Mouse (Mus musculus) layer of hippocampus, adult 9-10 months (tissue): ENCODE measurements around the gene Mup17.
"Not testable (repeated sequence)": the region's sequence is repeated elsewhere in the genome, so short reads cannot be mapped to it uniquely, and the experiment has no call there.

Experiments used
- DNase-seq: peaks from one replicate; pipeline ENCODE4 v3.0.0; 2022; ENCODE audit warnings: low spot score

Gene Mup17

DNA sequence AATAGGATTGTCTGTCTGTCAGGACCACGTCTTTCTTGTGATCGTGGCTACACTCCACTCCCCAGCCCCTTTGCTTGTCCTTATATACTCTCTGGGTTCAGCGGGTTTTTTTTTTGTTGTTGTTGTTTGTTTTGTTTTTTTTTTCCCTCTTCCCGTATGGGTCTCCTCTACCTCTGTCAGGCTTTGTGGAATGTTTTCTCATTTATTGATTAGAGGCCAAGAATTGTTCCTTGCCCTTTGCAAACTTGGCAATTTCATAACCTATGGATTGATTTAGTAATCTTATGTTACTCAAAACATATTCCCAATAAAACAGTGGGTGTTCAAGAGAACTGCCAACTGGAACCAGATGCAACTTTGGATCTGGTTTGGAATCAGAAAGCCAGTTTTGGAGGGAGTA is at the start of gene Mup17:
Mup17 (minus strand) TSS at position 101 of the 400 bp plus-strand sequence.
- DNase-seq, result not testable (repeated sequence)

DNA sequence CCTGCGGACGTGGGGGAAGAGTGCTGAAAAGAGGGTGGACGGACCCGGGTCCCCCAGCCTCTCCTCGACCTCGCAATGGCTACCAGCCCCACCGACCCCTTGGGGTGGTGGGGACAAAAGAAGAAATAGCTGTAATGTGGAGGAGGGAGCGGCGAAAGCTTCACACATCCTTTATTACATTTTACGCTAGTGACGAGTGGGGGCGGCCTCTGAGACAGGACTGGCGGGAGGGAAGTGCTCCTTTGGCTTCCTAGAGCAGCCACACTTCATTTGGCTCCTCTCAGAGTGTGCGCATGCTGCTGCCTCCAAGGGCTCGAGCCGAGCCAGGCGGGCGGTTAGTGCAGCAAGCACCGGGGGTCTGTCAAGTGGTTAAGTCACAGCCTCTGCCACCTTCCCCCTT is 24.1 kb downstream of the Mup17 start:
- DNase-seq, result not testable (repeated sequence)

DNA sequence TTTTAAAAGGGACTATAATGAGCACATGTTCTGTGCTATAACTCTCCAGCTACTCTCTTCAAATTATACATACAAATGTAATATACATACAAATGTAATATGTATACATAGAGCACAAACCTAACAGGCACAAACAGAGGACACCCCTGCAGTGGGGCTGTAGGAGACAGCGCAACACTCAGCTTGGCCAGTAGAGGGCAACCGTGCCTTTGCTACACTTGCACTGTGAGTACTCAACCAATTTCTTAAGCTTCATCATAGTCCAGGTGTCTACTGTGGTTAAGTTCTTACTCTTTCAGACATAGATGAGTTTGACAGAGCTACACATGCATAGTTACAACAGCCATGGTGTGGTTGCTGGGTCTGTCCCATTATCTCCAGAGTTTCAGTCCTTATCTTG is 39.8 kb downstream of the Mup17 start:
- DNase-seq, result peak; percentile 3
